Mouse (Mus musculus): ENCODE data around the gene Ankrd66. TPM values are rescaled to one million over a fixed set of nuclear protein-coding genes. Genes with fewer than 3 reads are reported as not detected.
"Not testable (repeated sequence)": the region's sequence is repeated elsewhere in the genome, so short reads cannot be mapped to it uniquely, and the experiment has no call there.

The Ankrd66 gene
- total RNA-seq, 4 experiments from 2014 or later: 0.37 to 0.85 (median 0.84) TPM; not detected in 1

DNA sequence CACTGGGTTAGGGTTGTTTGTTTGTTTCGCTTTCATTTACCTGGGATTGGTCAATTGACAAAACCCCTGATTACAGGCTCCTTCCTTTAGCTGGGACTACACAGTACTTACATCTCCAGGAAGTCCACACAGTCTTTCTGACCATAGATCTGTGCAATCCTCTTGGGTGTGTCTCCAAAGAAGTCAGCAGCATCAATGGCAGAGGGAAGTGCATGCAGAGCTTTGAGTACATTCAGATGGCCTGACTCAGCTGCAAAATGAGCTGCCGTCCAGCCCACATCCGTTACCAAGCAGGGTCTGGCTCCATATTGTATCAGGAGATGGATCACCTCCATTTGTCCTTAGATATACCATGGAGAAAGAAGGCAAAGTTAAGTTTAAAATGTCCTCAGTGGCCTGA, 4.7 kb downstream of the Ankrd66 start:
- no peak for DNase-seq (ENCODE audit: low spot score in 2 of 2)

DNA sequence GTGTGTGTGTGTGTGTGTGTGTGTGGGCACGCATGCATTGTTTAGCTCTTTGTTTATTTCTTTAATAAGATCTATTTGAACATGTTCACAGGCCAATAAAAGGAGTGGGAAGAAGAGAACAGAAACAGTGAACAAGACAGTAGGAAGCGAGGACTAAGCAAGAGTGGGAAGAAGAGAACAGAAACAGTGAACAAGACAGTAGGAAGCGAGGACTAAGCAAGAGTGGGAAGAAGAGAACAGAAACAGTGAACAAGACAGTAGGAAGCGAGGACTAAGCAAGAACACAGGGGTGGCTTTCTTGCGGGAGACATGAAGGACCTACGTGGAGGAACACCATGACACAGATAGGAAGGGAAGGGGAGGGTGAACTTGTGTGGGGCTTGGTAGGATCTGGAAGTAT, 6.6 kb downstream of the Ankrd66 start:
- not testable (repeated sequence) for DNase-seq (ENCODE audit: low spot score in 2 of 2)

DNA sequence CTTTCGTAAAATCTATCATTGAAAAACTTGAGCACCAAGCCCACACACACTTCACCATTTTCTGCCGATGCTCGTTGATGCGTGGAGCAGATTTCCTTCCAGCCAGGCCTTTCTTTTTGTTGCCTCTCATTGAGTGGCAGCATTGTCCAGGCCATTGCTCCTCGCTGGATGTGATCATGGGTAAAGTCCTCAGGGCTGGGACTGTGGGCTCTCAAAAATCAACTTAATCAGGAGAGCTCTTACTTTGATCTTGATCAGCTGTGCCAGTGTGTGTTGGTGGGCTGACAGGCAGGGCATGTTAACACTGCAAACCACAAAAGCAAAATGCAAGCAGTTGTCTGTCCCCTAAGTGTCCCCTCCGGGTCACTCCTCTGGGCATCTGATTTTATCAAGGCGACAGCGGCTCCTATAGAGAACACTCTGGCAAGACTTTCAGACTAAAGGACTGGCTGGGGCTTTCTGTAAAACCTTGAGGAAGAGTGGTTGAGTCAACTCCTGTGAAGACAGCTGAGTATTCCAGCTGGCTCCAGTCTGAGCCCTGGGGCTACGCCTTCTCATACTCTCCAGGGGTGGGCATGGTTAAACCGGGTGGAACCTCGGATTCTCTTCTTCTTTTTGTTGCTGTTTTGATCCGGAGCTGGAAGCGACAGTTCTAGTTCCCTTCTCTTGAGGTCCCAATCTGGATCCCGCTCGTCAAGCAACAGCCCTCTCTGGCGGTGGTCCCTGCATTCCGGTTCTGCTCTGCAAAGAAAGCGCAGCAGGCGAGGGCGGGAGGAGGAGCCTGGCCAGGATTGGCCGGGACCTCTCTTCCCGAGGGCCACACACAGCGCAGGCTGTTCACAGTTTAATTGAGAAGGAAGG, 8.8 kb downstream of the Ankrd66 start:
- peak; percentile 8 to 14 for DNase-seq (ENCODE audit: low spot score in 2 of 2)

- DNase-seq (ENCODE audit: low spot score in 2 of 2): no peak
Observed at GRCm38 (mm10) chr17:43531192-43531591, 12.2 kb downstream of the Ankrd66 start.

DNA sequence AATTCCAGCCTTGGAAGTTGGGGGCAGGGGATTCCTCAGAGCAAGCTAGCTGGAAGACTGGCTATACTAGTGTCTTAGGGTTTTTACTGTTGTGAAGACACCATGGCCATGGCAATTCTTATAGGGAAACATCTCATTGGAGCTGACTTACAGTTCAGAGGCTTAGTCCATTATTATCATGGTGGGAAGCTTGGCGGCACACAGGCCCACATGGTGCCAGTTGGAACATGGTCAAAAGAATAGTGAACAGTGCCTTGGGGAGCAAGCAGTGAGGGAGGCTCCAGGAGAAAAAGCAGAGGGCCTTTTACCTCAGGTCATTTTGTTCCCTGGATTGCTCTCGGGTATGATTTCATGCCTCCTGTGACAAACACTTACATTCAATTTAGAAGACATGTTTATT, 12.9 kb downstream of the Ankrd66 start:
- DNase-seq (ENCODE audit: low spot score in 2 of 2): peak; percentile 6 to 7

- DNase-seq (ENCODE audit: low spot score in 2 of 2): no peak
Observed at GRCm38 (mm10) chr17:43520166-43520565, 23.3 kb downstream of the Ankrd66 start.

DNA sequence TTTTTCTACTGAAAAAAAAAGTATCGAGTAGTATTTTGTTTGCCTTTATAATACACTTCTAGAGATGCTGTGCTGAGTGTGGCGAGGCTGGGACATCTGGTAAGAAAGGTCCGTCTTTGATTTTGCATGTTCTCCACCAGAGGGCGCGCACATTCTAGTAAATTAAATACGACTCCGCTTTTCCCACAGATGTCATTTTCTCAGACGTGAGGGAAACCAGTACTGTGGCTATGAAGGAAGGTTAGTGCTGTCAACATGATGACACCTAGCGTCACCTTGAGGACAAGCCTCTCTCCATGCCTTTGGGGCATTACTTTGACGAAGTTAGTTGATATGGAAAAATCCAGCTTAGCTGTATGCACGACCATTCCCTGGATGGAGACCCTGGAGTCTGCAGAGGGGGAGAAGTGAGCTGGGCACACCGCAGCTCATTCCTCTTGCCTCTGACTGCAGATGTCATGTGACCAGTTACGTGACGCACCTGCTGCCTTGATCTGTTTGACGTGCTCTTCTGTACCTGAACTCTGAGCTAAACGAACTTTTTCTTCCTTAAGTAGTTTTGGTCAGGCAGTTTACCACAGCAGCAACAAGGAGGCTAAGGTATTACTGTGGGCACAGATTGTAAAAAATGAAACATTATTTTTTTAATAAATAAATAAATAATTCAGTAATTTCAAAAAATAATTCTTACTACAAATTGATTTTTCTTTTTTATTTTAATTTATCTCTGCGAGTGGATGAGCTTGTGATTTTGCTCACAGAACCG, 24.6 kb downstream of the Ankrd66 start:
- DNase-seq (ENCODE audit: low spot score in 2 of 2): peak; percentile 39 to 58

DNA sequence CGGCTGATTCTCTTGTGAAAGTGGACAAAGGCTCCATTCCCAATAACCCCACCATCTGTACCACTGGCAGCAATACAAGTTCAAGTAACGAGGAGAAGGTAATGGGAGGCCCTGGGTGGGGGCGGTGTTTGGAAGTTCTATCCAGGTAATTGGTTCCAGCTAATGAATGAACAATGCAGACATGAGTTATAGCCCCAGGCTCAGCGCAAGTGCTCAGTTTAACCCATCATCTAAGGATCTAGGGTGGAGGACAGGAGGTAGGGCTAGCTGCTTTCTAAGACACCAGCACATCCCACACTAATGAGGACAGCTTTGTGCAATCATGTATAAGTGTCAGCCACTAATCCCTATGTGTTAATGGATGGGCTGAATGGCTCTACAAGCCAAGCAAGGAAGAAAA, 32.7 kb downstream of the Ankrd66 start:
- DNase-seq (ENCODE audit: low spot score in 2 of 2): no peak

GRCm38 (mm10) chr17:43504594-43504934, 38.9 kb downstream of the Ankrd66 start:
- DNase-seq (ENCODE audit: low spot score in 2 of 2): no peak

DNA sequence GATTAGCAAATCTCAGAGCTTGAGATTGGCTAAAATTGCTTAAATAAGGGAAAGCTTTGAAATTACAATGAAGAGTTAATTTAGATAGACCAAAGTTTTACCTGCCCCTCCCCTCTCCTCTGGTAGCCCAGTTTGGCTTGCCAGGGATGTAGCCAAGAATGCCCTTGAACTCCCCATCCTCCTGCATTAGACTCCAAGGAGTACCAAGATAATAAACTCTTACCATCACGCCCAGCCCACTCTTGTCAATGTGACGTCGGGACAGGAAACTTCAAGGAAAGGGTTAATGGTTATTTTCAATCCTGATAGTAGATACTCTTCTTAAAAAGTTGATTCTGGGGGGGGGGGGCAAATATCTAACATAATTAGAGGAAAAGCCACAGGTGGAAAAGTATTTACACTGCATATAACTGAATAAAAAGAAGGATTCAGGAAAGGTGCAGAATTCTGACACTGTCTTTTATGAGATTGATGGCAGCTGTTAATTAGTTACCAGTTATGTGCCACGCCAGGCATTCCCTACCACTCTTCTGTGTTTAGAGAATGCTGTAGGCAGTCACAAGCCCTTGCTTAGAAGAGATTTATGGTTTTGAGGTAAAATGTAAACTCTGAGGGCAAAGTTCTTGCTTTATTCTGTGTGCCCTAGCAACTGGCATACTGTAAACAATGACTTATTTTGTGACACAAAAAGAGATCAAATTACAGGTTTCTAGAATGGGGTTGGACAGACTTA, 39.4 kb downstream of the Ankrd66 start:
- no peak for DNase-seq (ENCODE audit: low spot score in 2 of 2)

DNA sequence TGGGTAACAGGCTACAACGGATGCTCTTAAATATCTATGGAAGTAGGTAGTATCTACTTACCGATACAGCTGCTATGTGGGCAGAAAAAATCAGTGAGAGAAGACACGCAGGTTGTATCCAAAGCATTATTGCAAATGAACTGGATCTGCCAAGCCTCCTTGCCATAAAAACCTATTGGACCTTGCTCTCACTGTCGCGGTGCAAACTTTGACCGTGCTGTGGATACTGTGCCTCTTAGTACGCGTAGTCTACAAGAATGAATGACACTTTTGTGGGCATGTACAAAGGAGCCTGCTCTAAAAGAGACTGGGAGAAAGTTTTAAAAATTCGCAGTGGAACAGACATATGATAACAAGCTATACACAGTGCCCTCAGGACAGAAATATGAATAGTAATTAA, 40.8 kb downstream of the Ankrd66 start, which contains the start of gene Mep1a:
Gene Mep1a (minus strand): TSS at position 221 of the 400 bp plus-strand sequence.
- DNase-seq (ENCODE audit: low spot score in 2 of 2): no peak

- DNase-seq (ENCODE audit: low spot score in 2 of 2): no peak
Observed at GRCm38 (mm10) chr17:43501631-43502030, 41.8 kb downstream of the Ankrd66 start.

DNA sequence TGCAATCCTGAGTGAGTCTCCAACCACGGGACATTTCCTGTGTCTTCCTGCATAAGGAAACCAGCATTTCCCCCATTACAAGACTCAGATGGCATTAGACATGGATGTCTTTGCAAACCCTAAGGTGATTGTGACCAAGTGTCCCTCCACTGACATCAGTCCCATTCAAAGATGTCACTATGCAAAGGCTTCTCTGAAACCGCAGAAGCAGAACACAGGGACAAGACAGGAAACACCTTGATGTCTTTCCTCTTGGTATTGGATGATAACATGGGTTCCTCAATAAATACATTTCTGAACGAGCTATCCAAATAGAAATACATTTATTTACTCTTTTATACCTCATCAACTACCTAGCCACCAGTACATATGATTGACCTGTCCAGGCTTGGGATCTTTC, 42.2 kb downstream of the Ankrd66 start:
- DNase-seq (ENCODE audit: low spot score in 2 of 2): no peak

DNA sequence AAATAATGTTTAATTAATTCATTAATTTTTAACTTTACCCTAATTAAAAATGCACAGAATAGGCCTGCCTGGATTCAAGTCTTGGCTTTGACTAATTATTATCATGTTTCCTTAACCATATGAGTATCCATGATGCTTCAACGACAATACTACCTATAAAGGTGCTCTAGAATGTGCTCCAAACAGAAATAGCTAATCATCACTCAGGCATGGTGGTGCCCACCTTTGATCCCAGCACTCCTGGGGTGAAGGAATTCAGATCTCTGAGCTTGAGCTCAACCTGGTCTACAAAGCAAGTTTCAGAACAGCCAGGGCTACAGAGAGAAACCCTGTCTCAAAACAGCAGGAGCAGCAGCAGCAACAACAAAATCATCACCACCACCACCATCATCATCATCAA, 42.9 kb downstream of the Ankrd66 start:
- no peak for DNase-seq (ENCODE audit: low spot score in 2 of 2)

DNA sequence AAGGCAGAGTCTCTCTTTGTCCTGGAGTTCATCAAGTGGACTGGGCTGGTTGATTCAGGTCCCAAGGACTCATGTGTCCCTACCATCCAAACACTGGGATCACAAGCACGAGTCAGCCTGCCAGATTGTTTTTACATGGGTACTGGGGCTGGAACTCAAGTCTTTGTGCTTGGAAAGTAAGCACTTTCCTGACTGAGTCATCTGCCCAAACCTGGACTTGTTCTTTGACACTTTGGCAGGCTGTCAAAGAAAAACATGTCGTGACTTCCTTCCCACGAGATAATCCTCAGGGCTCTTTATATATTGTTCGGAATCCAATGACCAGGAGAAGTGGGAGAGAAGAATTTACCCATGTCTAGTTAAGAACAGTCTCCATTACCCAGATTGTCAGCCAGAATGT, 45.9 kb downstream of the Ankrd66 start:
- DNase-seq (ENCODE audit: low spot score in 2 of 2): no peak

GRCm38 (mm10) chr17:43495502-43495901, 47.9 kb downstream of the Ankrd66 start:
- no peak for DNase-seq (ENCODE audit: low spot score in 2 of 2)

GRCm38 (mm10) chr17:43490371-43490770, 53.1 kb downstream of the Ankrd66 start:
- DNase-seq (ENCODE audit: low spot score in 2 of 2): not testable (repeated sequence)

DNA sequence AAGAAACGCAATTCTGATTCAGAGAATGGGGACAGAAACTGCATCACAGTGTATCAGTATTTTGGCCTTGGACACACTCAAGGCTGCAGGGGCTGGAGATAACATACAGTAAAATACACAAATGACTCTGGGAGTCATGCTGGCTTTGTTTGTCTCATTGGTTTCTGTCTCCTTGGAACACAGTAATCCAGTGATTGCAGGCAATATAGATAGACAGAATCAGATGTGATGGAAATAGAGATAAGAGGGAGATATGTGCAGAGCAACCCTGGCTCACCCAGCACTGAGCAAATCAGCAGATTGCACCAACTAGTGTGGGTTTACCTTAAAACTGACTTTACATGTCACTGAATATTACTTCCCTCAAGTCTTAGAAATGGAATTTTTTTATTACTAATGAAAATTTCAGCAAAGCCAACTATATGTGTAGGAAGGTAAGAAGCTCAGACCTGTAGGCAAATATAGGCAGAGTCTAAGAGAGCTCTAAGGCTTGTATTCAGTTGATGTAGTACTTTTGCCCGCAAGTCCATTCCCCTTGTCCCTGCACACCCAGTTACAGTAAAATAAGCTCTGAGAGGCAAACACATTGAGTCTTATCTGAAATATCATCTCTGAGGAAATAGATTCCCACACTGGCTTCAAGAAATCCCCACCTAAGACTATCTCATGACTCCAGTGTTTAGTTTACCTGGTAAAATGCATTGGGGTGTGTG, 54.8 kb downstream of the Ankrd66 start:
- DNase-seq (ENCODE audit: low spot score in 2 of 2): no peak

DNA sequence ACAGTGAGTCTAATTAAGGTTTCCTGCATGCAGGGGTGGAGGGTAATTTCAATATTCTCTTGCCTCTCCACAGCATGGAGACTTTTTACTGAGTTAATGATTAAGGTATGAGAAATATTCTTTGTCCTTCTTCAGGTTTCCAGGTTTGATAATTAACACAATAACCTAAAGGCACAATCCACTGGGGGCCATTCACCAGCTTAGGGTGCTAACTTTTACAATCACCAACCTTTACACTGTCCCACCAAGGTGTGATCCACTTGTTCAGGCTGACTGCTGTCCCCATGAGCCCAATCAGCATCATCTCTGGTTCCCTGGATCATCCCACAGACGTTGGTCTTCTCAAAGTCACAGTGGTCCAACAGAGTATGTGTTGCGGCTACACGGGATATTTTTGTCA, 57.5 kb downstream of the Ankrd66 start:
- DNase-seq (ENCODE audit: low spot score in 2 of 2): no peak

Data from layer of hippocampus, adult 8-10 months (tissue).